Mouse (Mus musculus): Measurements from ENCODE around the gene Foxd4.

Gene Foxd4

DNA sequence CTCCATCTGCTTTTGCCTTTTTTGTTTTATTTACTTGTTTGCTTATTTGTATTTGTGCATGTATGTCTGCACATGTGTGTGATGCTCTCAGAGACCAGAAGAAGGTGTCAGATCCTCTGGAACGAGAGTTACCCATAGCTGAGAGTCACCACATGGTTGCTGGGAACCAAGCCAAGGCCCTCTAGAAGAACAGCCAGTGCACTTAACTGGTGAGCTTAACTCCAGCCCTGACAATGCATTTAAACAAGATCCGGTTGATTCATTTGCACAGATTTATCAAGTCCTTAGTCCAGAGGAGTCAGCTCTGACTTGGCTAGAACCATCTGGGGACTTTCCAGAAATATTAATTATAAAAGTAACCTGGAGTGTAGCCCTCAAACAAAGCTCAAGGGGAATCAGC is 27.1 kb downstream of the Foxd4 start:
- no peak for DNase-seq

DNA sequence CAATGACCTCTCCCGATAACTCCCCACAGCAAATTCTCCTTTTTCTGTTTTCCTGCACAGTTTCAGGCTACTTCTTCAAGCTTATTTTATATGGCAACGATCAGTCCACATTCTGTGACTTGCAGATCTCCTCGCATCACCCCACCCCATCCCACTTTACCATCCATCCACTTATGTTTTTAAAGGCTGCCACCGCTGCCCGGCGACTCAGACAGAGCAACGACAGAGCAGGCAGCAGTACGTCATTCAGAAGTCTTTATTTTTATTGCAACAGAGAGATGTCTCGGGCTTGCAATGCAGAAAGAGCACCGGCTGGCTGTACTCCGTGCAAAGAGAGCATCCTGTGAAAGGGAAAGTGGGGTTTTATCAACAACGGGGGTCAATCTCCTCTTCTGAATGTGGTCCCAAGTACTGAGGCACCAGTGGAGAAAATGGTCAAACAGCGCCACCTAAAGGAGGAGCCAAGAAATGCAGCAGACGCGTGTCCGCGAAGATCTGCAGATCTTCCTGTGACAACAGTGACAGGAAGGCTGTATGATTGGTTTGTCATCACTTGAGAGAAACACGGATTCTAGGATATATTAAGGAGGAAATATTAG is 29.9 kb downstream of the Foxd4 start:
- peak; percentile 88 for DNase-seq

DNA sequence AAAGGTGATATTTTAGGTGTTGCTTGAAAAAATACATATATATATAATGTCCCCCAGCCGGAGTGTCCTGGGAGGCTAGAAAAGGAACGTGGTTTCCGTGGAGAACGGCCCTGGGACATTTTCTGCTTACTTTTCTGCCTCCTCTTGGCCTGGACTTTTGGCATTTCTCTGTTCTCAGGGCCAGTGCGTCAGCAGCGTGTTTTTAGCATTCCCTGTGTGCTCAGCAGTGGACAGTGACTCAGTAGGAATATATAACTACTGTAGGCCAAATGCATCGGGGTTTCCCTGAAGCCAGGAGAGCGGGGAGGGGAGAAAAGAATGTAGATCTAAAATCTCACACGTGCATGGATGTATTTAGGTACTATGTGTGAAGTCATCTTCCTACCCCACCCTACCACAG is 35.6 kb downstream of the Foxd4 start:
- DNase-seq = no peak

DNA sequence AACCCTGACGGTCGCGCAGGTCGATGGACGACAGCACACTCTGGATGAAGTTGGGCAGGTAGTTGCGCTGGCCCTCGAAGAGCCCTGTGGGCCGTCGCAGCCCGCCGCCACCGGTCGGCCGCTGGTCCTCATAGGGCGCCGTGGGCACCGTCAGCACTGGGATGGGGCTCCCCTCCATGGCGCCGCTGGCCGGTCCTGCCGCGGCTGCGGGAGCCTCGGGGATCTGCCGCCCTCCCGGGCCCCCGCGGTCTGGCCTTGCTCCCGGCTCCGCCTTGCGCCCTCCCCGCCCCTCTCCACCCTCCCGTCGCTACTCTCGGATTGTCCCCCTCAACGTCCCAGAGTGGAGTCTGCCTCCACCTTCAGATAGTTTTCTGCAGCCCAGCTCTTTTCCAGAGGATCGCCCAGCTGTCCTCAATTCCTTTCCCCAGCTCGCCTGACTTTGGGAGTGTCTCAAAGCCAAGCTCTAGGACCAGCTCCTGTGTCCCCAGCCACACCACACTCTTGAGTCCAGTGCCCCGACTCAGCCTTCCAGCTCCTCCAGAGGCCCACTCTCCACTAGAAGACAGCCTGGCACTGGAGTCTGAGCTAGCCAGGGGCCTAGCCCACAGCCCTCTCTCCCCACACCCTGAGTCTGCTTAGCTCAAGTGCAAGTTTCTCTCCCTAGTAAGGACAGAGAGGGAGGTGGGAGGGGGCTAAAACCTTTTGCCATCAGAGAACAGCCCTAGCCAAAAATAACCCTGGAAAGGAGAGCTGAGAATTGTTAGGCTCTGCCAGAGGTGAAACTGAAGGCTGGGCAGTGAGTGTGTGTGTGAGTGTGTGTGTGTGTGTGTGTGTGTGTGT is 39.2 kb downstream of the Foxd4 start, which contains the start of gene Pgm5:
Gene Pgm5, minus strand, starts transcription at position 244 of the 840 bp plus-strand sequence.
- DNase-seq = peak; percentile 54

DNA sequence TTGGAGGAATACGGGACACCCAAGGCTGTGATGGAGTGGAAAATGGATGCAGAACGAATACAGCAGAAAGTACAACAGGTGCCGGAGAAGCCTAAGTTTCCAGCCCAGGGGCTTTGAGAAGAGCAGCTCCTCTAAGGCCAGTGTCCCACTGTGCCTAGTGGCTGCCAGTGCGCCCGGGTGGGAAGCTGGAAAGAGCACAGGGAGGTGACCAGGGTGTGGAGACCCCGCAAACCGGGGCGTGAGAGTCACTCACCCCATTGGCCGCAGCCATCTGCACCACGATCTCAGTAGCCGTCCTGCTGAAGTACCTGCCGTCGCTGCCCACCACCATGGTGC is 39.8 kb downstream of the Foxd4 start:
- no peak for DNase-seq

DNA sequence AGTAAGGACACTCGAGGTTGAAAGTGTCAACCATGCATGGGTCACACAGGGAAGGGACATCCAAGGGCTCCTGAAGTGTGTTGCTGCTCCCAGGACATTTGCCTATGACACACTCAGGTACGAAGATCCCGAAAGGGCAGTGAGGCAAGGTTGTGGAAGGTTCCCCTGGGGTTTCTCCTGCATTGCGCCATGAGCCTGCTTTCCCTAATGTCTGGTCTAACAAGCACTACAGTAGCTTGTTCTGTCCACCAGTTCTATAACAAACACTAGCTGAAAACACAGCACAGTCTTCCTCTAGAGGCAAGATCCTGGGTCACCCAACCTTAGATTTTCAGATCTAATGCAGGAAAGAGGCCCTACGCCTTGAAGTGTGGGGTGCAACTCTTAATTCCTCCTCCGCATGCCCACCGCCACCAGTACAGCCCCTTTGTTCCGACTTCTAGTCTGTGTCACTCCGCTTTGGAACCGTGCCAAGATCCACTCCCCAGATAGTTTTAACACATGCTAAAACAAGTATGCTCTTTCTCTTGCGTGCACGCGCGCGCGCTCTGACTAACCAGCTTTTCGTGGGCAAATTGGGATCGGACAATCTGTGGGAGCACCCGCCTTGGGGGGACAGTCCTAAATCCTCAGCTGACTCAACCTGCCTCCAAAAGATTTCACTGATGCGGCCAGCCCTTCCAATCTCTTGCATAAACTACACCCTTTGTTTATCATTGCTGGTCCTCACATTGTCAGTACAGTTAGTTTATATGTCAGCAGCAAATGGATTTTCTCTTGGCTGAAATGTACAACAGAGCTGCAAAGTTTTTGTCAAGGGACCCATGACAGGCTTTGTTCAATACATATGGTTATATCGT is 49.3 kb downstream of the Foxd4 start:
- peak; percentile 58 for DNase-seq
